Mouse (Mus musculus): ENCODE measurements around the gene Atox1.

Atox1 gene

DNA sequence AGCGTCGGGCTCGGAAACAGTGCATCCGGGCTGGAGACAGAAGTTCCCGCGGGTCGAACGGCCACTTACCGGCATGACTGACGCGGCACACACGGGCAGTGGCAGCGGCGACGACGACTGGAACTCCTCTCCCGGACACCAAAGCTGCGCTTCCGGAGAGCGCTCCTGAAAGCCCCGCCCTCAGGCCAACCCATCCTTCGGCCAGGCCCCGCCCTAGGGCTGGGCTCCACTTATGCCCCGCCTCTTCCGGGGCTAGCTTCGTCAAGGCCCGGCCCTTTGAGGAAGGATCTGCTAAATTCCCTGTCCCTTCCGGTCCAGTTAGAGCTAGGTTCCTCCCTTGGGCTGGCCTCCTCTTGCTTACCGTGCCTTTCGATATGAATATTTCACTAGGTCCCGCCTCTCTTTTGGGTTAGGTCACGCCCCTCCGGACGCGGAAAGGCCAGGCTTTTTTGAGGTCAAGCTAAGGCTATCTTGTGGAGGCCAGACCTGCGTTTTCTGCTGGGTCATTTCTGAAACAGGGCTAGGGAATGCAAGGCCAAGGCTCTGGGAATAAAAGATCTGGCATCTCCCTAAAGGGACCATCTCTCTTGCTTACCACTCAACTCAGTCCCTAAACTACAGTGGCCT, at the start of gene Atox1:
Gene Atox1 (minus strand): TSS at position 221 of the 627 bp plus-strand sequence.
- peak; percentile 97 for DNase-seq

DNA sequence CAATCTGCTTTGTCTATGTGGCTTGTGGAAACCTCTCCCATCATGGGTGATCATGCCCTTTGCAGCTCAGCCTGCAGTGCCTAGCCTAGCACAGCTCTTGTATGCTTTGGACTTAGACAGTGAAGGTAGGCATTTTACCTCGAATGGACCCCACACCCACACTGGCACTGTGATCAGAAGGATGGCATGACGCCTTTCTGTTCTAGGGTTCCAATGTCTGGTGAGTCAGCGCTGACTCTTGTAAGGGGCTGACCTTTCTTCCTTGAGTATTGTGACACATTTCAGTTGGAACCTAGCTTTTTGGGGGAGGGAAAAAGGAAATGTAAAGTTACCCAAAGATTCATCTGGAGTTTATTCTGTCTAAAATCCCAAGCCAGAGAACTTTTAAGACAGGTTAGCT, 44.4 kb upstream of the Atox1 start:
- DNase-seq: no peak

DNA sequence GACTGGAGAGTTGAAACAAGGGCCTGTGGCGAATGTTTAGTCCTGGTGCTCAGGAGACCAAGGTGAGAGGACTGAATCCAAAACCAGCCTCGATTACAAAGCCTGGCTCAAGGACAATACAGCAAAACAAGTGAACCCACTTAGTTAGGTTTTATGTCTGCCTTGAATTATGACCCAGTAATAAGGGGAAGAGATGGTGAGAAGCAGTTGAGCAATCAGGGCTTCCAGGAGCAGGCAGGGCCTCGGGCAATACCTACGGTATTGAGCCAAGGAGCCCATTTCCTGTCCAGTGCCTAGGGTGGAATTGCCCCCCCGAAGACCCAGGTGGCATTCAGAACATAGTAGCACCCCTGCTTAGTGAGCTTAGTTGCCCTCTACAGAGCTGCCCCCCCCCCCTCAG, 41.8 kb upstream of the Atox1 start:
- DNase-seq: no peak

DNA sequence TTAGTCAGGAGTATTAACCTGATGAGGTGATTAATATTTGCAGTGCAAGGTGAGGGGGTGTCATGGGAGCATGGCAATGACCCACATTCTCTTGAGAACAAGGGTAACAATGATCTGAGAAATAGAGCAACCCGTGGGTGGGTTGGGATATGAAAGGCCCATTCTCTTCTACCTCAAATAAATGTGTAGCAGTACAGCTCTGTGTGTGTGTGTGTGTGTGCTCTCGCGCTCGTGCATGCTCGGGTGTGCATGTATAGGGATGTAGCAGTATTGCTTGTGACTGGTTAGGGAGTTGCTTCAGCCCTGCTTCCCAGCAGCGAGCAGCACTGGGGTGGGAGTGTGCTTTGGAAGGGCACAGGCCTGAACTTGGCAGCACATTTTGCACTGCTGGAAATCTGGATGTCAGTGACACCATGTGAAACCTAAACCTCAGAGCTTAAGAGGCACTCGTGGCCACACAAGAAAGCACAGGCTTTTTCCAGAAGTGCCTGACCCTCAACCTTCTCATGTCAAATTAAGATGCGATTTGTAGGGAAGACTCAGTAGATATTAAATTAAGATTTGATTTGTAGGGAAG, 41.0 kb upstream of the Atox1 start:
- DNase-seq: no peak

DNA sequence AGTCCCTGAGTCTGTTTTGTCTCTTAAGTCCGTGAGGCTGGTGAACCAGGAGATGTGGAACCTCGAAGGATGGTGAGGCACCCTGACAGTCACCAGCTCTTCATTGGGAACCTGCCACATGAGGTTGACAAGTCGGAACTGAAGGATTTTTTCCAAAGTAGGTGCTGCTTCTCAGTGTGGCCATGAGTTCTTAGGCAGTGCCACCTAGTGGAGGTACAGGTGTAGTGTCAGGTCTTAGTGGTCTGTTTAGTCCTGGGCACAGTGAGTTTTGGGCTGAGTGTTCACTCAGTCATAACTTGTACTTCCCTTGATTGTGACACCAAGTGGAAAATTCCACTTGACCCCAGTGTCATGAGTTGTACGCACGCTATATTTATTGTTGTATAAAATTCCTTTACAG, 36.8 kb upstream of the Atox1 start:
- DNase-seq: peak; percentile 60

DNA sequence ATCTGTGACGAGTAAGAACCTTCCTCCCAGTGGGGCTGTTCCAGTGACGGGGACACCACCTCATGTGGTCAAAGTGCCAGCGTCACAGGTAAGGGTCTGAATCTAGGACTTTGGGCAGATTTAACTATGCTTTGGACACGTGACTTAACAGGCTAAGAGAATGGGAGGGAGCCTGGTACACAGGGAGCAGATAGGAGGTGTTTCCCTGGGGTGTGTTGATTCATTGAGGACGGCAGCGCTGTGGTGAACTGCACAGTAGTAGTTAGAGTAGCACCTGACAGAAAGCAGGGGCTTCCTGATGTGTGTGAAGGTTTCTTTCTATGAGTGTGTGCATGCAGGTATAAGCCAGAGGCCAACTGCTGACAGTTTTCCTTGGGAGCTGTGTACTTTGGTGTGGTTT, 35.1 kb upstream of the Atox1 start:
- no peak for DNase-seq

DNA sequence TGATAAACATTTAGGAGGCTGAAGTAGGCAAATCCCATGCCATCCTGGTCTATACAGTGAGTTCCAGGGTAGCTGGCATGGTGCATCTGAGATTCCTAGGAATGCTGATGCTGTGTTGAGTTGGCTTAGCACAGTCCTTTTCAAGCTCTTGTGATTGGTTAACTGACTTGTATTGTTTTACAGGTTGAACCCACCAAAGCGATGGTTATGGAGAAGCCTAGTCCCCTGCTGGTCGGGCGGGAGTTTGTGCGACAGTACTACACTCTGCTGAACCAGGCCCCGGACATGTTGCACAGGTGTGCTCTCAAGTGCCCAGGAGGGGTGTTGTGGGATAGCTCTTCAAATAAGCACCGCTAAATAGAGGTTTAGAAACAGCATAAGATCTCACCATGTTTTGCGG, 24.4 kb upstream of the Atox1 start:
- DNase-seq: no peak

DNA sequence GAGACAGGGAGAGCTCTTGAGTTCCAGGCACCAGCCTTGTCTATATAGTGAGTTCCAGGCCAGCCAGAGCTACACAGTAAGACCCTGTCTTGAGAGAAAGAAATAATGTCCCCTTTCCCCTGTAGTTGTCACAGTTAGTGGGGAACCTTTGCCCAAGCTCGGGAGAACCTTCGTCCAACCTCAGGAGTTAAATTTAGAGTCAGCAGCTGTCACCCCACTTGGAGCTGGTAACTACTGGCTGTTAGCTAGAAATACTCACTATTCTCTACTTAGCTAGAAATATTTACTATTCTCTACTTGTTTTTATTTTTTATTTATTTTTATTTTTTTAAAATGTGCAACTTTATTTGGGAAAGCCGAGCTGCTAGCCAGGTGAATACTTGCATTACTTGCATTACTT, 12.2 kb upstream of the Atox1 start:
- no peak for DNase-seq

DNA sequence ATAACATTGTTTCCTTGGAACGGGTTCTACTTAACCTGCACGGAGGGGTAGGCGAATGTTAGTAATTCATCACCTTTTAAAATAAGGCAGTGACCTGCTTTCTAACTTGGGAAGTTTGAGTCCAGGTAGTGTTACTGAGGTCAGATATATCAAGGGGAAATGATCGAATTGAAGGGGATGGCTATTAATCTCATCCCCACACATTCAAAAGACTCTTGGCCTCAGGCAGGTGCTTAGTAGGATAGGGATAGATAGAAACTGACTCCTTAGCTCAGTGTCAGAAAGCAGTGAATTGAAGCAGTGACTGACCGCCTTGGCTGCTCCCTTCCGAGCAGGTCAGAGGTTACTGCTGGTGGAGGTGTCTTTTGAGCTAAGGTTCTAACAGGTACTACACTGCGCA, 10.4 kb upstream of the Atox1 start:
- DNase-seq: no peak

DNA sequence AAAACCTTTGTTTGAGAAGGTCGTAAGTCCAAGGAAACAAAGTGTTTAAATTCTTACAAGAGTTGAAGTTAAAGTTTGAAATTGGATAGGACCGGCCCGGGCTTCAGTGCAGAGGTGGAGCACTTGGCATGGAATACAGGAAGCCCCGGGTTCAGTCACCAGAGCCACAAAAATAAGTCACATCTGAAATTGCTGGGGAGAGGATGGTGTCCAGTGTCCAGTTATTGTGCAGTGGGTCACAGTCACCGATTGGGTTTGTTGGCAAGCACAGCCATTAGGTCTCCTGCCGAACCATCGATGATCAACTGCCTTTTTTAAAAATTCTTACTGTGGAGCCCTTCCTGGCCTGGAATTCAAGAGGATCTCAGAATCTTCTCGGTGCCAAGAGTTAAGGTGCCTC, 9.7 kb upstream of the Atox1 start:
- DNase-seq: peak; percentile 30

DNA sequence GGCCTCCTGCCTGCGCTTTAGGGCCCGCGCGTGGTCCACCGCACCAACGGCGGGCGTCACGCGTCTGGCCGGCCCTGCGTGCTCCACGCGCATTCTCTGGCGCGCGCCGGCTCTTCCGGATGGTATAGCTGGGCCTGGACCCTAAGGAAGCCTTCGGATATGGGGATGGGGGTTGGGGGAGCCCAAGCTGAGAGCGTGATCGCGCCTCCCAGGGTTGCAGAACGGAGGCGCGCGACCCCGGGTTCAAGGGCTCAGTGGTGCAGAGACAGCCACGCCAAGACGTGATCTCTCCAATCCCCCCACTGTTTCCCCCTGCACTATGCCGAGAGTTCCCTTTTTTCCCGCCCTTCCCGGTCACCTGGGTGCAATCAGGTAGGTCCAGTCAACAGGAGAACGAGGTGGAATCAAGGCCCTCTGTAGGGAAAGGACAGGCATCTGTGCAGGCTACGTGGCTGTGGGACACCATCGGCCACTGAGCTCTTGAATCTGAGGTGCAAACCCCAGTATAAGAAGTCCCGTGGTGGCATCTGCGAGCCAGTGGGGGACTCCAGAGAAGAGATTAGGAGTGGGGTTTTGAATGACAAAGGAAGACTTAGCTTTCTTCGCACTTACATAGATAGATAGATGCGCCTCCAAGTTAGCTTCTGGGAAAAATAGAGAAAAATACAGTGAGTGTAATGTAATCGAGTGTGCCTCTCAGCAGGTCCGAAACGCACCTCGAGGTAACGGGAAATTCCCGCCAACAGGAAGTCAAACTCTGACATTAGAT, 9.1 kb upstream of the Atox1 start:
- no peak for DNase-seq

DNA sequence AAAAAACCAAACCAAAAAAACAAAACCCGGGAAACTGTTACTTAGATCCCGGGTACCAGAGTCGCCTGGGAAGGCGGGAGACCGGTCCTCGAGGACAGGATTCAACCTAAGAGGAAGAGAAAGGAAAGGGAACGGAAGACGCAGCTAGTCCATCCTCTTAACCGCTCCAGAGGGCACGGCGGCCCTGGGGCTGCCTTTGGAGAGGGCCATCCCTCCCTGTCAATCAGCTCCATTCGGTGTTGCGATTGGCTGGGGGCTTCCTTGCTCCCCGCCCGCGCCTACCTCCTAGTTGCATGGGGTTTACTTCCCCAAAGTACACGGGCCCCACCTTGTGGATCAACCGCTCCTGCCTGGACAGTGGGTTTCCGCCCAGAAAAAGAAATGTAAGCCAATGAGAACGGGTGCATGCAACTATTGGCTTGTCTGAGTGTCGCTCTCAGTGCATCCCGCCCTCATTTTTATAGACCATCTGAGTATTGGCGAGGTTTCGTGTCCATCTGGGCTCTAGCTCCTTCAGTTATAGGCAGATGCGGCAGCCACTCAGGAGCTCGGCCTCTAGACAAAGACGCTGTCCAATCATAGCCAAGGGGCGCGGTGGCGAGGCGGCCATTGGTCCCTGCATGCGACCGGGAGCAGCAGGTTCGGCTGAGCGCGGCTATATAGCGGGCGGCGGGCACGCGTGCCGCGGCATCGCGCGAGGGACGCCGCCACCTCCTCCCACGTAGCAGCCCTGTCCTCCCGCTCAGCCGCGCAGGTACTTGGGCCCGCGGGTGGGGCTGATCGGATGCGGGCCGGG, 8.2 kb upstream of the Atox1 start, which contains the start of gene G3bp1:
Gene G3bp1 (plus strand): TSS at position 638 of the 796 bp plus-strand sequence.
- peak; percentile 100 for DNase-seq

DNA sequence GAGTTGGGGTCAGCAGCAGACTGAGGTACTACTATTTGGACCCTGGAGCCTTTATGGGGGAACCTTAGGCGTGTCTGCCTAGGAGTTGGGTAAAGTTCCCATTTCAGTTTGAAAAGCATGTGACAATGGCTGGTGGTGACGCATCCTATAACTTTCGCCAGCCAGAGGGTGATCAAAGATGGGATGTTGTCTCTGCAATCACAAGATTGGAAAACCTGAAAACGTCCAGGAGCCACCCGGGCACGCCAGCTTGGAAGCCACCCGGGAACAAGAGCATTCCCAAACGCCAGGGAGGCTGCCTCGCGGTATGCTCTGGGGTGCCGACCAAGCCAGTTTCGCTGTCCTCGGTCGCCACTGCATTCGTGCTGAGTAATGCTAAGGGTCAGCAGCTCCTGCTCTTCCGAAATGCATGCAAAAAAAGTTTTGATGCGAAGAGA, 7.6 kb upstream of the Atox1 start:
- DNase-seq: no peak

DNA sequence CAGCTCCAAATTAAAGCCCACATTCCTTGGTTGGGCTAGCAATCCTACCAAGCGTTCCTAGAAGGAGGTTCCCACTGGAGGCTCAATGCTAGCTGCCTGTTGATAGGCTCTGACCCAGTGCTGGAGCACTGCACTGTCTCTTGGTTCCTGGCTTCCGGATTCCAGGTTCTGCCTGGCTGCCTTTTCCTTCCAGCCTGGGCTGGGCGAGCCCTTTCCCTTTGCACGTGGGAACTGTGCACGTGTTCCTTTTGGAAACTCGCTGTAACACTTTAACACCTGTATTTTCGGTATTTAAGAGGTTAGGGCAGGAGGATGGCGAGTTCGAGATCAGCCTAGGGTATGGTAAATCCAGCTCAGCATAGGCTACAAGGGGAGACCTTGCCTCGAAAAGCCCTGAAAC, 7.0 kb upstream of the Atox1 start:
- DNase-seq: peak; percentile 87

DNA sequence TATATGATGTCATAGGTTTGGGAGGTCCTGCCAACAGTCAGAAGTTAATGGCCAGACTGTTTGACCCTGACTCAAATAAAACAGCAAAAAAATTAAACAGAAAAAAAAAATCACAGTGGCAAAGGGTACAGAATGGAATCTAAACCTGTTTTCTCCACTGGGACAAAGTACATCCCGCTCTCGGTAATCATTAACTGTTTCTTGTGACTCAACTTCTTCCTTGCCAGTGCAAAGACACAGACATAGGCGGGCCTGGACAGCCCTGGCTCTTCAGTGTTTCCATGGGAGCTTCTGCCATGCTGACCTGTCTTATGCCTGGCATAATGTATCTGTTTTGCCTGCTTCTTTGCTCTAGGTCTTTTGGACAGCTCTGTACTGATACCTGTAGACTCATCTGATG, 4.1 kb upstream of the Atox1 start:
- peak; percentile 77 for DNase-seq

DNA sequence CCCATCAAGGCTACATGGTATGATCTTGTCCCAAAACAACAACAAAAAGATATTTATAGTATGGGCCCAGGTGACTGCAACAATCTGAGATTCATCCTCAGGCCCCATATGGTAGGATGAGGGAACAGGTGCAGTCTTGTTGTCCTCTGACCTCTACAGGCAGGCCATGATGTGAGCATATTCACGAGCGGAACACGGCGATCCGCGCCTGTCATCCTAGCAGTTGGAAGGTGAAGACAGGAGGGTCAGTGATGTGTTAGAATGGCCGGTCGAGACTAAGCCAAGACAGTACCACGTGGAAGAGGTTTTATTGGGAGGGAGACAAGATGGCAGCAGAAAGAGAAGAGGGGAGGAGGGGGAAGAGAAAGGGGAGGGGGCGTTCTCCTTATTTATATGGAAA, 3.7 kb upstream of the Atox1 start:
- DNase-seq: no peak

DNA sequence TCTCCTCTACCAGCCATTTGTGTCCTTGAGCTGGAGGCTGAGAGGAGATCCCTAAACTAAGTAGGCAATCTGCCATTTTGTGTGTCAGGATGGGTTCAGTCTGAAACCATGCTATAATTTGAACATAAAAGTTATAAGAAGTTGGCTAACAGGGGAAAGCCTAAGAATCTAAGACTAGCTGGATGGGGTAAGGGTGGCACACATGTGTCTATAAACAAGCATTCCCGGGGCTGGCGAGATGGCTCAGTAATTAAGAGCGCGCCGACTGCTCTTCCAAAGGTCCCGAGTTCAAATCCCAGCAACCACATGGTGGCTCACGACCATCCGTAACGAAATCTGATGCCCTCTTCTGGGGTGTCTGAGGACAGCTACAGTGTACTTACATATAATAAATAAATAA, 1.1 kb upstream of the Atox1 start:
- DNase-seq: no peak

DNA sequence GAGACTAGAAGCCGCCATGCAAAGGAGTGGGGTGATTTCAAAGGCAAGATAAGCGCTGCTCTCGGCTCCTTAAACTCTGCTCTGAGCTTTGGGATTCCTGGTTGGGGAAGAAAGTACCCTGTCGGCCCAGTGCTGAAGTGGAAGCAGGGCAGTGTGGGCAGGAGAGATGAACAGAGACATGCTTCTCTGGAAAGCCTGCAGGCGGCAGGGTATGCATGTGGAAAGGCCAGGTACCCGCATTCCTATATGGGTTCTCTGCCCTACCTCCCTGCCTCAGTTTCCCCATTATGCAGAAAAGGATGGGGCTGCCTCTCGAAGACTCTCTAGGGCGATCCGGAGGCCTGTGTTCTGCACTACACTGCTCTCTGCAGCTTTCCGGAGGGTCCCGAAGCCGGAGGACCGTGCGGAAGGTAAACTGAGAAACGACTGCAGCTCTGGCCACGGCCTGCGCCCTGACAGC, 450 bp downstream of the Atox1 start:
- DNase-seq: no peak

DNA sequence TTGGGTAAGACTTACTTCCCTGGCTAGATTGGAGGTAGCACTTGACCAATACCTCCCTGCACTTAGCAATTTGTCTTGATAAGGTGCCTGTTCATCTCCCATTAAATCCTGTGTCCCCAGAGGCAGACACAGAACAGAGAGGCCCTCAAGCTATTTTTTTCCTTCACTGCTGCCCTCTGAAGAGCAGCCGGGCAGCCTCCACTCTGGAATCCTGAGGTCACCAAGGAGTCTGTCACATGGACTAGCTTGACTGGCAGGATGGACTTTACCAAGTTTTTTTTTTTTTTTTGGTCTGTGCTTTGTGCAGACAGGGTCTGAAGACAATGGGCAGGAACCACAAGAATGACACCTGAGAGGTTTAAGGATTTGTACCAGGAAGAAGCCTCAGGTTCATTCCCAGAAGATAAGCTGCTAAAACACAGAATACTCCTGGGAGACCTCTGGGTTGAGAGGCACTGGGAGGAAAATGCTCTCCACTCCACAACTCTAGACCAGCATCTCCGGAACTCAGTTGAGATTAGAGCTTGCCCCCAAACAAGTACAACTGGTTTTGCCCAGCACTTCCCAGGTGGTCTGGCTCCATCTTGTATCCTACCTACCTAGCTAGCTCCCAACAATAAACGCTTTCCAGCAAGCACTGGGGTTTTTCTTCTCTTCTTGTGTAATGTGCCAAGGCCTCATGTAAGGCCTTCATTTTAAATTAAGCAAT, 1.0 kb downstream of the Atox1 start:
- DNase-seq: peak; percentile 20

DNA sequence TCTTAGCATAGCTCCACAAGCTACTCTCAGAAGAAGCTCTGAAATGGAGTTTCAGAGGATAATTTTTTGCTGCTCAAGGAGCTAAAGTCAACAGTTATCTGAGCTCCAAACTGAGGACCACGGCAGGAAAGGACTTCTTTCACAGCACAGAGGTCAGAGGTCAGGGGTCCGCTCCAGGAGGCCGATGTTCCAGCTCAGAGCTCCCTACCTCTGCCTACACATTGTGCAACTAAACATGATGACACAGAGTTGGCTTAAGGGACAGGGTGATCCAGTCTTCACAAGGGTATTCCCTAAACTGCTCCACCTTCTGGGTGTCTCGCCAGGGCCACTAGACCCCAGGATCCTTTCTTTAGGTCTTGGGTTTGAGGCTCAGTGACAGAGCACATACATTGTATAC, 2.5 kb downstream of the Atox1 start:
- DNase-seq: no peak

DNA sequence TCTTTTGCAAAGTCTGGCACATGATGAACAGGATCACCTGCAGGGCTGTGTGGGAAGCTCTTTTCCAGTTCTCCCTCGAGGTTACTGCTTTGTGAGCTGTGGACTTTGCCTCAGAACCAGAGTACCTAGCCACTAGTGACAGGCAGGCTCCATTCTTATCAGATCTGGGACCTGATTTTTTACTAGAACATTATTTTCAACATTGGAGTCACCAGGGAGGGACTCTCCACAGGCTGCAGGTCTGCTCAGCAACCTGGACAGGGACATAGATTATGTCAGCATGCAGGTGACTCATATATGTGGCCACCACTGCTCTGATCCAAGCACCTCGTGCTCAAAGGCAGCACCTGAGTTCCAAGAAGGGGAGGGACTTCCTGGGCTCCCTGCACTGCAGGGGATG, 5.9 kb downstream of the Atox1 start:
- DNase-seq: no peak

DNA sequence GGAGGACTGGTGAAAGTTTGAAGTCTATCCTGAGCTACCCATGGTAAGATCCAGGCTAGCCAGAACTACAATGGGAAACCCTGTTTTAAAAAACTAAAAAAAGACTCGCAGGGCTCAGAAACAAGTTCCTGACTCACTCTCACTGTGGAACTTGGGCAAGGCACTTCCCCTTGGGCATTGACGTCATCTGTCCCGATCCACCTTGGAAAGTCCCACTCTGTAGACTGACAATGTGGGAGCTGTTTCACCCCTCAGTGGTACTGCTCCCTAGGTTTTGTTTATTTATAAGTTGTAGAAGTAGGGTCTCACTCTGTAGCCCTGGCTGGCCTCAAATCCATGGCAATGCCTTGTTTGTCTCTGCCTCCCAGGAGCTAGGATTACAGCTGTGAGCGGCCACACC, 7.4 kb downstream of the Atox1 start:
- DNase-seq: peak; percentile 38

DNA sequence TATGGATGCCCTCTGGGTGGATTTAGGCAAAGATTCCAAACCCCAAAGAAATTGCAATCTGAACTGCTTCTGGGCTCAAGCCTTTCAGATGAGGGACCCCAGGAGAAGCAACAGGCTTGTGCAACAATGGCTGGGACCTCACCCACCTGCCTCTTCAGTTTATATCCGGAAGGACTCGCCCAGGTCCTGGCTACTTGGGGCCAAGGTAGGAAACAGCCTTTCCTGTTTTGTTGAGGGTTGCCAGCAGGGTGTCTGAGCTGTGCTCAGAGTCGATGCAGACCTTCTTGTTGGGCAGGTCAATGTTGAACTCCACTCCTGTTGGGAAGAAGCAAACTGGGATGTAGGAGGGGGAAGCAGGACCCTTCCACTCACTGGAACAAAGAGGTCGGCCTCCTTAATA, 10.7 kb downstream of the Atox1 start:
- no peak for DNase-seq

Data from kidney, postnatal 14 days (tissue).